In the genomic region with DNA sequence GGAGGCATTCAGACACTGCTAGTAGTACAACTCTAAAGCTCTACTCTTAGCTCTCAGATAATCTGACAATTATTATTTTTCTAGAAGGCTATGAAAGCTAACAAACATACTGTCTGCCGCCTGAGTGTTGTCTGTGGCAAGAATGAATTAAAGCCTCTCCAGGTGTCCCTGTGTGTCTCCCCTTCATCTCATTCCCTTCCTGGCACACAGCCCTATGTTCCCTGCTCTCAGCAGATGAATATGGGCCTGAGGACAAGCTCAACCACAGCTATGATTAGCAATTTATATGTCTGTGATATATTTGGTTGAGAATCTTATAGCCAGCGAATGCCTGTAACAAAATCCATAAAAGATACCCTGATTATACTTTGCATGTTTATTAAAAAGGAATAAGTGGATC, we compare ENCODE assay signal across 14 mouse cellular contexts.
"Had no signal": no experiment of that assay in that cellular context is flagged by ENCODE, and none has a peak within 500 bp of the region (broad histone marks: within the 10 kb centered on the region; RNA-seq: fewer than 3 reads in every experiment).

No protein-coding gene starts in this region.

- H3K27me3 ChIP-seq: limb, embryonic 12.5 days; liver, embryonic 13.5 days; lung, embryonic 15.5 days; megakaryocyte, embryonic 14.5 days had no signal

- ATAC-seq: liver, postnatal 0 days had no signal

- H3K9me3 ChIP-seq: limb, embryonic 12.5 days; liver, embryonic 13.5 days; lung, embryonic 15.5 days; megakaryocyte, embryonic 14.5 days had no signal

- H3K36me3 ChIP-seq: limb, embryonic 12.5 days; liver, embryonic 13.5 days; lung, embryonic 15.5 days had no signal

- H3K4me2 ChIP-seq: limb, embryonic 12.5 days; liver, embryonic 13.5 days; lung, embryonic 15.5 days; midbrain, embryonic 11.5 days had no signal

- H3K4me1 ChIP-seq: limb, embryonic 12.5 days; liver, embryonic 13.5 days; lung, embryonic 15.5 days; megakaryocyte, embryonic 14.5 days had no signal

- DNase-seq: kidney, adult 8-10 months; kidney, postnatal 25 days; liver; liver, embryonic 13.5 days; liver, postnatal 0 days; lung, postnatal 14 days; thymus, postnatal 4 days had no signal

- H3K9ac ChIP-seq: limb, embryonic 12.5 days; liver, embryonic 13.5 days; liver, postnatal 0 days; lung, embryonic 15.5 days had no signal

- H3K27ac ChIP-seq: left cerebral cortex, adult 2 months; limb, embryonic 12.5 days; liver, embryonic 13.5 days; lung, embryonic 15.5 days; macrophage; stomach, postnatal 0 days had no signal

- H3K4me3 ChIP-seq: left cerebral cortex, adult 2 months; limb, embryonic 12.5 days; liver, embryonic 13.5 days; lung, embryonic 15.5 days; megakaryocyte, embryonic 14.5 days had no signal
